In the genomic region with DNA sequence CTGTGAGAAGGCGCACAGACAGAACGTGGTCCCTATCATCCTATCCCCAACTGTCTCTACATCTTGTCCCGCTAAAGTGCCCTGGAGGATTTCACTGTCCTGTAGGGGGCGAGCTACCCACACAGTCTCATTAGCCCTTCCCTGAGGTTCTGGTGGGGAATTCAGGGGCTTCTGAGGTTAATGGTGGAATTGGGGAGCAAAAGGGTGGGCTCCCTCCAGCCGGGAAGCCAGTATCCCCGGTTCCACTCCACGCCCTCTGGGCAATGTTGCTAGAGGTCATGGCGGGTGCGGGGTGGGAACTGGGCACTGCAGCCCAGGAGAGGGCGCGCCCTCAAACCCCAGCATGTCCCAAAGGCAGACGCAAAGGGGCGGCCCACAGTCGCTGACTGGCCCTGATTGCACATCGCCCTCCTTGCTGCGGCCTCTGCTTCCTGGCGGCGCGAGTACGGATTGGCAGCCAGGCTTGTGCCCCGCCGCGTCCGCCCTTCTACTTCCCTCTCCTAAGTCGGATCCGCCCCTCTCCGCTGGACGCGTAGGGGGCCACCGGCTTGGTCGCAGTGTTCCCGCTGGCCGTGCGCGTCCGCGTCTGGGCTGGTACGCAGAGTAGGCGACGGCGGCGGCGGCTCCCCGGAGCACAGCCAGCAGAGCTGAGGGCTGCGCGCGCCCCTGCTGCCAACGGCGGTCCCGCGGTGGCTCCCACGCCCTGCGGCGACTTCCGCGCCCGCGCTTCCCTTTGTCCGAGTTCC, we compare ENCODE assay signal across 8 mouse cellular contexts.
A peak's percentile ranks its signal among the peaks of the same experiment; 100 is the strongest.
DNase-seq lines count a peak whose midpoint lies in the region; ATAC-seq lines count a peak whose summit lies in the region.

No protein-coding gene starts in this region.

- peak overlapping the region; percentile 92 for H3K4me3 ChIP-seq in intestine, embryonic 15.5 days (replicated peaks)

- peak; percentile 96 for DNase-seq in adrenal gland, adult 2 months
- DNase-seq in embryo, embryonic 11 days = peak; percentile 95
- peak; percentile 79 to 87 for DNase-seq in gastrocnemius, postnatal 4 days (ENCODE audit: low spot score in 2 of 2)
- DNase-seq in left cerebral cortex, postnatal 14 days (ENCODE audit: low spot score in 2 of 2) = peak; percentile 88 to 89
- peak; percentile 89 for DNase-seq in right cerebral cortex, postnatal 14 days
- DNase-seq in urinary bladder, postnatal 25 days (ENCODE audit: low spot score) = peak; percentile 74

- H3K9me3 ChIP-seq in intestine, embryonic 15.5 days = no peaks in the 10 kb centered on the region

- WGBS in intestine, embryonic 15.5 days = under 1% methylated on average over 59 of the region's 59 CpGs

- no peaks in the 10 kb centered on the region for H3K4me1 ChIP-seq in intestine, embryonic 15.5 days (replicated peaks)

- no peaks in the 10 kb centered on the region for H3K27me3 ChIP-seq in intestine, embryonic 15.5 days (replicated peaks)

- intact Hi-C loops in left cerebral cortex, postnatal 14 days (cut with DNase I) = no loop called here

- H3K27ac ChIP-seq in intestine, embryonic 15.5 days = peak overlapping the region; percentile 91

- H3K4me2 ChIP-seq in intestine, embryonic 15.5 days (replicated peaks) = peak overlapping the region; percentile 71

- peak overlapping the region; percentile 90 for H3K9ac ChIP-seq in intestine, embryonic 15.5 days

- peak; percentile 100 for ATAC-seq in intestine, embryonic 15.5 days
- ATAC-seq in megakaryocyte-erythroid progenitor cell, adult 5-6 weeks (replicated peaks; ENCODE audit: low FRiP score, low TSS enrichment, poor library complexity, severe bottlenecking) = peak; percentile 100

- H3K36me3 ChIP-seq in intestine, embryonic 15.5 days = no peaks in the 10 kb centered on the region

Comparison
In these comparisons a context has a peak if more than half of its experiments do, and no peak if none do; other contexts are left out.
1. Peak in every context shown above with its lines: DNase-seq, ATAC-seq, H3K4me3 ChIP-seq and H3K27ac ChIP-seq.